Mouse (Mus musculus): Measurements from ENCODE around the gene Cd36.

DNA sequence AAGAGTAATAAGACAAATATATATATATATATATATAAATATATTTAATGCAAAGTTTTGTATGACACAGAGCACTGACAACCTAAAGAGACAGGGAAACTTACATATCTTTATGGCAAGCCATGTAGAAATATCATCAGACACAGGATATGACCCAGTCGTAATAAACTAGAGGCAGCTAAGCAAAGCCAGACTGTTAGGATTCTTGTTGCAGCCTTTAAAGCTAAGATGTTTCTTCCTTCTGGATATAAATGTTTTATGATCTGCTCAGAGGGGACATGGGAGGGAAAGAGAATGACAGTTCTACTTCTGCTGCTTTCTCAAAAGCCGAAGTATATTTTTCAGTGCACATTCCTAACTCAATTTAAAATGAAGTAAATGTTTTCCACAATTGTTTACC lies 14.3 kb downstream of the Cd36 start:
- TF ChIP-seq GATA1 (IDR thresholded peaks at IDR 0.05; ENCODE audit: borderline replicate concordance, low read length) (no peak), FLI1 (IDR thresholded peaks at IDR 0.05; ENCODE audit: low read length) (no peak)

All from megakaryocyte, embryonic 14.5 days (primary cell).